Mouse (Mus musculus) adrenal gland (tissue): ENCODE measurements around the gene Padi4.

Source experiments
- intact Hi-C: fragments of 180-260 bp; cut with DNase I; formaldehyde crosslinking; loops from one replicate; pipeline ENCODE4 v1.15.1; 2025
- microRNA-seq, 2 experiments: library from miRNA; unstranded; fragments of <30 nt; microRNA quantifications; one replicate each; pipeline ENCODE4; 2019

Gene Padi4

DNA sequence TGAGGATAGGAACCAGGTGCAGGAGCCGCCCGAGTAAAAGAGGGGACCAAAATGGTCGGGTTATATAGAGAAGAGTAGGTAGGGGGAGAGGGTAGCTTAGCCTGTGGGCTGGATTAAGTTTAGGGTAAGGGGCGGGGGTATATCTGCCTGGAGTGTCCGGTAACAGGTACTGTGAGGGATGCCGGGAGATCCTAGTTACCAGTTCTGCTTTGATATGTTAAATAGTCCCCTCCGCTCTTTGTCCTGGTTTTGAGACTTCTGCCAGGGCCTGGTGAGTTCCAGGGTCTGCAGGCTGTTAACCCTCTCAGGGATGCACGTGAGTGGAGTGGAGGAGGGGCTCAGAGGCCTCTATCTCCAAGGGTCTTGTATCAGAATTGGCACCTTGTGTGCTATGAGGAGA lies 70.4 kb downstream of the Padi4 start:
- intact Hi-C loops: no loop called here

DNA sequence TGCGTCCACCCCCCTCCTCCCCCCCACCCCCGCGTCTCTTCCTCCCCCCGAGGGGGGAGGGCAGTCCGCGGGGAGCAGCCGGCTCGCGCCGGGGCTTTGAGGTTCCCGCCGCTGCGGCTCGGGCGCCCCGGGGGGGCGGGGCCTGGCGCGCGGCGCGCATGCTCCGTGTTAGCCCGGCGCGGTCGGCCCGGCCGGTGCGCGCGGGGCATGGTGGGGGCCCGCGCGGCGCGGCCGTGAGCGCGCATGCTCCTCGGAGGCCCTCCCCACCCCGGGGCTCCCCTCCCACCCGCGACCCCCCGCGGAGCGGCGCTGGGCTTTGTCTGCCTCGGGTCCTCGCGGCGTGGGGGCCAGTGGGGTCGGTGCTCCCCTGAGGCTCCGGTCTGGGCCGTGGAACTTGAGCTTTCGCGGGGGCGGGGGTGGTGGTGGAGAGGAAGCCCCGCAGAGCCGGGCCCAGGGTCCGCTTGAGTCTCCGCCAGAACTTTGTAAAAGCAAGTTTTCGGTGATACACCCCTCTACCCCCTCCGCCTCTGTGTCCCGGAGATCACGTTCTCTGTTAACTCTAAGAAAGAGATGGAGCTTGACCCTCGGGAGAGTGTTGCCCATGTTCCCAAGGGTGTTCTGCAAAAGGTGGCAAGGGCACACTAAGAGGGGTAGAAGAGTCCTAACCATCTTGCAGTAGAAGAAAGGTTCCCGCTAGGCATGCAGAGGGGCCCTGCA lies 71.3 kb downstream of the Padi4 start:
- intact Hi-C loops: no loop called here

DNA sequence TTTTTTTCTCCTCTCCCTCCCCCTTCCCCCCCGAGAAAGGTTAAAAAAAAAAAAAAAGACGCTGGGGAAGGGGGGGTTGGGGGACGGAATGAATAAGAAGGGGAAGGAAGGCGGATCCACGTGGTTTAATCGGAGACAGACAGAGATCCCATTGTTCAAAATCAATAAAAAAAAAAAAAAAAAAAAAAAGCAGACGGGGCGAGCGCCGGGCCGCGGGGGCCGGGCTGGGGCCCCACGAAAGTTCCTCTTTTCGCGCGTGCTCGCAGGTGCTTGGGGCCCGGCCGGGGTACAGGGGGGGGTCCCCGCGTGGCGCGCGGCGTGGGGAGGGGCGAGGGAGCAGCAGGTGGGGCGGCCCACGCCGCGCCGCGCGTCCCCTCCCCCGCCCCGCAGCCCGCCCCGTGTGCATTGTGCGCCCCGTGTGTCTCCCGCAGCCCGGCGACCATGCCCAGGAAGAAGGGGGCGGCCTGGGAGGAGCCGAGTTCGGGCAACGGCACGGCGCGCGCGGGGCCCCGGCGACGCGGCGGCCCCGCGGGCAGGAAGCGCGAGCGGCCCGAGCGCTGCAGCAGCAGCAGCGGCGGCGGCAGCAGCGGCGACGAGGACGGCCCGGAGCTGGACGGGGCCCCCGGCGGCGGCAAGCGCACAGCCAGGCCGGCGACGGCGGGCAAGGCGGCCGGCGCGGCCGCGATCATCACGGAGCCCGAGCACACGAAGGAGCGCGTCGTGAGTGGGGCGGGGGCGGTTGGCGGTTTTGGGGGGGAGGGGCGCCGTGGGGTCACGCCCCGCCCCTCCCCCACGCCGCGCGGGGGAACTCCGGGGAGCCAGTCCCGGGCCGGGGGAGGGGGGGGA lies 72.1 kb downstream of the Padi4 start:
- intact Hi-C loops: no loop called here

DNA sequence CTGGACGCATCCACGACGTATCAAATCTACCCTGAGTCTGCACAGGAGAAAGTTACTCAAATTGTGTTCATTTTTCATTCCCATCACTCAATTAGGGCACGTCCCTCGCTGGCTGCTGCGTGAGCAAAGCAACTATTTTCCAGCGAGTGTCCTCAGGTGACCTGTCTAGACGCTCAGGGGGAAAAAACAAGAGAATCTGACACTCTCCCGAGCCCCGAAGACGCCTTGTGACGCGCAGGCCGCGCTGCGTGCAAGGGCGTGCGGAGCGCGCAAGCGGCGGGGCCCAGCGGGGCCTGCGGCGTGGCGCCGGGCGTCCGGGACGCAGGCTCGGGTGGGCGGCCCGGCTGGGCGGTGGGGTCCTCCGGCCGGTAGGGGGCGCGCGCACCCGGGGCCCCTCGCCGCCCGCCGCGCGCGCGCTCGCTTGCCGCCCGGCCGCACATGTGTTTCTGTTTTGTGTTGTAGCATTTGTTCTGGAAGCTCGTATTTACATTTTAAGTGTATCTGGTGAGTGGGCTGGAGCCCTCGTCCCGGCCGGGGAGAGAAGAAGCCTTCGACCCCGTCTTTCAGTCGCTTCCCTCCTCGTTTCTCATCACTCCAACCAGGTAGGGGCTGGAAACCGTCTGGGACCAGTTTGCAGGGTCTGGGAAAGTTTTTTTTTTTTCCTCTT lies 72.9 kb downstream of the Padi4 start:
- intact Hi-C loops: no loop called here

DNA sequence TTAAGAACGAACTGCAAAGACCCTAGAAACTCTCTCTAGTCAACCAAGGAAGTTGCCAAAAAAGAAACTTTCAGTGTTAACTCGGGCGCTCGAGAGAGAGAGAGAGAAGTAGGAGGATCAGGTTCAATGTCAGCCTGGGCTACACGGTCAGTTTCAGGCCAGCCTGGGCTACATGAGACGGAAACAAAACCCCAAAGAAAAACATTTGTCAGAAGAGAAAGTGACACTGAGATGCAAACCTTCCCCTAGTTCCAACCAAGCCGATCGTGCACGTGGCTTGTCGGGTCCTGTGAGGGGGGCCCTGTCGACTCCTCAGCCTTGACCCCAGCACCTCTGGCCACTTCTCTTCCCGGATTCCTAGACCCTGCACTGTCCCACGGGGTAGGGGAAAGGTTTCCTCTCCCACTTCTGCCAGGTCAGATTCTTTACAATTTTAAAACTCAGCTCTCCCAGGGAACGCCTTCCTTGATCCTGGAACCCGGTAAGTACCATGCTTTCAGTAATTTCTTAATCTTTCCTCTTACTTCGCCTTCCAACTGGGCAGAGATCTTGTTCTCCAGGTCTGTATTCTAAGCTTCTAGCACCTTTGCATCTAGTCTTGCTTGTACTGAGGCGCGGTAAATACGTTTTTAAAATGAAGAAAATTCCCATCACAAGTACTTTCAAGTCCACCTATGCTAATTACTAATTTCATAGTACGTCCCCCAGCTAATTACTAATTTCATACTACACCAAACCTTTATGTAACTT lies 73.6 kb downstream of the Padi4 start, which contains the start of gene Rcc2:
TSS of gene Rcc2 (plus strand) at position 273 of the 750 bp plus-strand sequence.
- intact Hi-C loops: no loop called here

DNA sequence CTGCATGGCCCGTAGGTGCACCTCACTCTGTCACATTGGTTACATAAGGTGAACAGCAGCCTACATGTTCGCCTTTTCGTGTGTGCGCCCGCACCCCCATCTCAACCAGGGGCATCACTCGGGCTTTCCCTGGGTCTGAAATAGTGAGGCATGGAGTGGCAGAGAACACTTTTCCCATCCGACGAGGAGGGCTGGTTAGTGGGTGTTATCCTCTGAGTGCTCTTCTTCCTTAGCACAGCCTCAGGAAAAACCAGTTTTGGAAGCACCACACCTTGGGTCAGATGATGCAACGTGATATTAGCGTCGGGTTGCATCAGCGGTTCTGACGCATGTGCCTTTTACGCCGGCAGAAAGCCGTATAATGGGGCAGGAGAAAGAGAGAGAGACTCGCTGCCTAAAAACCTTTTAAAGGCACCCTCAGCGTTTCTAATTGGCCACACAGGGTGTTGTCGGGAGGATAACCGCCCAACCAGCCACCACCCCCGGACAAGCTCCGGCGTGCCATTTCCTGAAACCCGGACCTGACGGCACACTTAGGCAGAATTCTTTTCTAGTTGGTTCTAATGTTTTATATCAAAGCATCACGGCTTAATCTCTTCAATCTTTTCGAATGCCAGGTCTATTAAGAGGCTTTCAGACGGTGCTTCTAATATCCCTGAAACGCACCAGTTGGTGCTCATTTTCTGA lies 74.5 kb downstream of the Padi4 start:
- intact Hi-C loops: no loop called here

Small RNAs within 50 kb of the gene (microRNA-seq; reads per million reads assigned to microRNA genes)
- 0 reads per million in 2 experiments for gene Gm25951
